14 mouse cellular contexts compared by ENCODE assay signal in the genomic region with DNA sequence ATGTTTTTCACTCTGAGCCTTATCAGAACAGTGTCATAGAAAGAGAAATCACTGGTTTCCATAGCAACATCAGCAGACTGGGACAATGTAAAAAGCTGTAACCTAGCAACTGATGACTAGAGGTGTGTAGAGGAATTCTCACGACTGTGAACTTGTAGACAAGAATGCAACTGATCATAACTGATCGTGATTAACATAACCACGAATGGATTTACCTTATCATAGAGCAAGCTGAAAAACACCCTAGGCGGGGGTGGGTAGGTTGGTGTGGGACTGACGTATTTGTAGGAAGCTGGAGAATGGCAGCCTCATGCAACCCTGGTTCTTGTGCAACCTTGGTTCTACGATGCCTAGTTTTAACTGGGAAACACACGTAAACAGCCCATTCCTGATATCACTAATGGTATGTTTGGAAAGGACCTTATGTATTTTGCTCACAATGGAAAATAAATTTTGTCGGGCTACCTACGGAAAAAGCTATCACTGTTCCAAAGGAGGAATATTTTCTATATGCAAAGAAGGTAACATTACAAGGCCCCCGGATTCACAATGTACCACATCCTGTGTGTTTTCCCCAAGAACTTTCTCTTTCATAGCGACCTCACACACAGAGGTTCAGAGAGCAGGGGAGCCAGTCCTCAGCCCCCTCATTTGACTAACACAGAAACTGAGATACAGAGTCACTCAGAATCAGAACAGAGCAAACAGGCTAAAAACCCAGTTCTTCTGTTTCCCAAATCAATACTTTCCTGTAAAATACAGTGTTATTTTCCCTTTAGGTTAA. TPM values are rescaled to one million over a fixed set of nuclear protein-coding genes. Genes with fewer than 3 reads are reported as not detected.
A peak's percentile ranks its signal among the peaks of the same experiment; 100 is the strongest.
DNase-seq lines count a peak whose midpoint lies in the region; ATAC-seq and TF ChIP-seq lines count a peak whose summit lies in the region.
"Had no signal": no experiment of that assay in that cellular context is flagged by ENCODE, and none has a peak within 500 bp of the region (broad histone marks: within the 10 kb centered on the region; RNA-seq: fewer than 3 reads in every experiment).

No protein-coding gene starts in this region.

- 51% methylated on average over 11 of the region's 11 CpGs for WGBS in spleen, adult 2 months
- WGBS in midbrain, embryonic 16.5 days: 61% methylated on average over 11 of the region's 11 CpGs

- no peaks in the 10 kb centered on the region for H3K36me3 ChIP-seq in spleen, adult 2 months (ENCODE audit: control insufficient read depth, insufficient read depth, low read length)
- no peaks in the 10 kb centered on the region for H3K36me3 ChIP-seq in midbrain, embryonic 16.5 days (ENCODE audit: control insufficient read depth, insufficient read depth, low read length)
- H3K36me3 ChIP-seq: heart, embryonic 12.5 days; limb, embryonic 12.5 days had no signal

- peak overlapping the region; percentile 35 for H3K4me2 ChIP-seq in midbrain, embryonic 16.5 days (ENCODE audit: low read length)
- H3K4me2 ChIP-seq: heart, embryonic 12.5 days; limb, embryonic 12.5 days had no signal

- H3K9me3 ChIP-seq in midbrain, embryonic 16.5 days (replicated peaks; ENCODE audit: control insufficient read depth, low read length, poor library complexity, severe bottlenecking): no peaks in the 10 kb centered on the region
- H3K9me3 ChIP-seq: heart, embryonic 12.5 days; limb, embryonic 12.5 days had no signal

- no peak overlapping the region for H3K9ac ChIP-seq in midbrain, embryonic 16.5 days (ENCODE audit: low read depth, low read length)
- H3K9ac ChIP-seq: heart, embryonic 12.5 days; limb, embryonic 12.5 days had no signal

- no peak for DNase-seq in spleen, adult 2 months (ENCODE audit: low read depth in 1 of 2, low spot score in 2 of 2)
- DNase-seq in spleen, postnatal 4 days (ENCODE audit: low spot score in 2 of 2): no peak
- DNase-seq in brain, embryonic 18.5 days (ENCODE audit: low read depth, low spot score): peak; percentile 20
- DNase-seq in right cerebral cortex, postnatal 36 days (ENCODE audit: low spot score in 2 of 2): no peak
- DNase-seq in kidney, postnatal 10 days: no peak
- DNase-seq: cerebellum, adult 9-10 months; gastrocnemius, postnatal 14 days; kidney, postnatal 36 days; lung, adult 18-20 months; right cerebral cortex, postnatal 25 days had no signal

- no peak overlapping the region for H3K4me3 ChIP-seq in spleen, adult 2 months (ENCODE audit: extremely low read depth, insufficient read depth, insufficient read length)
- H3K4me3 ChIP-seq in midbrain, embryonic 16.5 days (ENCODE audit: low read depth, low read length): no peak overlapping the region
- H3K4me3 ChIP-seq: heart, embryonic 12.5 days; limb, embryonic 12.5 days had no signal

- 0 out of 2 replicates have a peak, but pooled peaks have one; percentile 48 for ATAC-seq in midbrain, embryonic 16.5 days
- no peak for ATAC-seq in megakaryocyte progenitor cell, adult 5-6 weeks (replicated peaks; ENCODE audit: poor library complexity)

- H3K27ac ChIP-seq in spleen, adult 2 months (ENCODE audit: insufficient read depth, low read length): peak overlapping the region; percentile 34; the same call in 1 of the 2 replicates
- peak overlapping the region; percentile 2 for H3K27ac ChIP-seq in midbrain, embryonic 16.5 days (ENCODE audit: low read length)
- H3K27ac ChIP-seq: limb, embryonic 12.5 days had no signal

- H3K4me1 ChIP-seq in spleen, adult 2 months (ENCODE audit: control insufficient read depth, insufficient read depth, insufficient read length): peaks cover 3% of the 10 kb centered on the region; the same call in 1 of the 2 replicates
- peaks cover 15% of the 10 kb centered on the region for H3K4me1 ChIP-seq in midbrain, embryonic 16.5 days (ENCODE audit: control insufficient read depth, insufficient read depth, low read length)
- H3K4me1 ChIP-seq: heart, embryonic 12.5 days; limb, embryonic 12.5 days had no signal

- TF ChIP-seq POLR2A in spleen, adult 2 months (IDR thresholded peaks at IDR 0.05; ENCODE audit: low read depth, low read length): no peak

- no peak for TF ChIP-seq CTCF in spleen, adult 2 months (IDR thresholded peaks at IDR 0.05; ENCODE audit: extremely low read depth, insufficient read depth, insufficient read length, insufficient replicate concordance)

- no peaks in the 10 kb centered on the region for H3K27me3 ChIP-seq in spleen, adult 2 months (ENCODE audit: control insufficient read depth, insufficient read depth, low read length)
- H3K27me3 ChIP-seq in midbrain, embryonic 16.5 days (ENCODE audit: control insufficient read depth, insufficient read depth, low read depth, low read length): no peaks in the 10 kb centered on the region
- H3K27me3 ChIP-seq: limb, embryonic 12.5 days had no signal

RNA-seq across cellular contexts. Expression of a gene that starts 19.6 kb away (rescaled TPM):
- polyA plus RNA-seq in spleen, adult 2 months (2012; rRNA removed): 18.0 and 23.9 TPM in 2 replicates
- 40.2 and 43.4 TPM in 2 replicates for polyA plus RNA-seq in midbrain, embryonic 16.5 days (2015; fragmentation: Nextera tagmentation; extraction: Ambion mirVana)
- 0.39 and 1.7 TPM in 2 replicates for total RNA-seq in megakaryocyte progenitor cell, adult 5-6 weeks (2015)
- 0.84 TPM in 1 of 2 replicates, not detected in the other for total RNA-seq in megakaryocyte progenitor cell, adult 5-6 weeks (2017)
